Mouse (Mus musculus) brain, adult 2 months (tissue): Measurements from ENCODE around the gene Crtc3.

ENCODE experiments used
- DNase-seq: peaks from one replicate; pipeline ENCODE4 v3.0.0; 2011; ENCODE audit warnings: low read depth, low spot score

The Crtc3 gene

GRCm38 (mm10) chr7:80685639-80686038, 3.0 kb downstream of the Crtc3 start:
- no peak for DNase-seq

- DNase-seq, result no peak
Measured at GRCm38 (mm10) chr7:80682630-80683029, 6.0 kb downstream of the Crtc3 start.

GRCm38 (mm10) chr7:80680218-80680847, 8.3 kb downstream of the Crtc3 start:
- no peak for DNase-seq

GRCm38 (mm10) chr7:80672323-80672722, 16.4 kb downstream of the Crtc3 start:
- DNase-seq, result no peak

GRCm38 (mm10) chr7:80670889-80671288, 17.8 kb downstream of the Crtc3 start:
- DNase-seq, result no peak

- no peak for DNase-seq
Measured at GRCm38 (mm10) chr7:80667190-80667589, 21.5 kb downstream of the Crtc3 start.

GRCm38 (mm10) chr7:80666198-80666915, 22.3 kb downstream of the Crtc3 start:
- DNase-seq, result no peak

- no peak for DNase-seq
Measured at GRCm38 (mm10) chr7:80661082-80661481, 27.6 kb downstream of the Crtc3 start.

- DNase-seq, result peak; percentile 97
Measured at GRCm38 (mm10) chr7:80660619-80661018, 28.1 kb downstream of the Crtc3 start.

GRCm38 (mm10) chr7:80657896-80658295, 30.8 kb downstream of the Crtc3 start:
- peak; percentile 52 for DNase-seq

GRCm38 (mm10) chr7:80655350-80656013, 33.2 kb downstream of the Crtc3 start:
- DNase-seq, result peak; percentile 90

- DNase-seq, result no peak
Measured at GRCm38 (mm10) chr7:80654926-80655325, 33.8 kb downstream of the Crtc3 start.

- DNase-seq, result no peak
Measured at GRCm38 (mm10) chr7:80654393-80654792, 34.3 kb downstream of the Crtc3 start.

GRCm38 (mm10) chr7:80653971-80654370, 34.7 kb downstream of the Crtc3 start:
- DNase-seq, result no peak

GRCm38 (mm10) chr7:80653077-80653476, 35.6 kb downstream of the Crtc3 start:
- no peak for DNase-seq

GRCm38 (mm10) chr7:80652289-80652688, 36.4 kb downstream of the Crtc3 start:
- DNase-seq, result no peak

- peak; percentile 93 for DNase-seq
Measured at GRCm38 (mm10) chr7:80647437-80647871, 41.2 kb downstream of the Crtc3 start.

GRCm38 (mm10) chr7:80646093-80647025, 42.3 kb downstream of the Crtc3 start:
- DNase-seq, result peak; percentile 37

GRCm38 (mm10) chr7:80642976-80643666, 45.6 kb downstream of the Crtc3 start:
- peak; percentile 63 for DNase-seq

GRCm38 (mm10) chr7:80642552-80642951, 46.1 kb downstream of the Crtc3 start:
- peak; percentile 72 for DNase-seq

GRCm38 (mm10) chr7:80641899-80642298, 46.8 kb downstream of the Crtc3 start:
- no peak for DNase-seq
